Mouse (Mus musculus) C2C12 (cell line): ENCODE measurements around the gene Col16a1.

Experiments used
- CTCF ChIP-seq: IDR thresholded peaks from one replicate; pipeline ENCODE4 v1.5.1; 2011; ENCODE audit not compliant: control insufficient read depth, insufficient read depth, insufficient read length
- FOSL1 ChIP-seq: IDR thresholded peaks from one replicate; pipeline ENCODE4 v1.8.0; 2011; ENCODE audit warnings: mild to moderate bottlenecking, low read length; ENCODE audit not compliant: poor library complexity, insufficient read depth, severe bottlenecking
- MAX ChIP-seq: IDR thresholded peaks from one replicate; pipeline ENCODE4 v1.6.1; 2011; ENCODE audit warnings: mild to moderate bottlenecking, control low read depth
- MYOG ChIP-seq: IDR thresholded peaks from one replicate; pipeline ENCODE4 v1.6.1; 2011; ENCODE audit not compliant: control insufficient read depth, insufficient read length; ENCODE audit errors: extremely low read depth
- USF1 ChIP-seq: IDR thresholded peaks from one replicate; pipeline ENCODE4 v1.6.1; 2011; ENCODE audit warnings: low read depth, mild to moderate bottlenecking, control low read depth, moderate library complexity

- TF ChIP-seq CTCF, result no peak
- TF ChIP-seq USF1, result no peak
- no peak for TF ChIP-seq MAX
- no peak for TF ChIP-seq MYOG
- no peak for TF ChIP-seq FOSL1
Measured at GRCm38 (mm10) chr4:130128907-130129306, 81.3 kb downstream of the Col16a1 start.
